Mouse (Mus musculus) layer of hippocampus, postnatal 25 days (tissue): ENCODE data around the gene Cyp4f17. TPM values are rescaled to one million over a fixed set of nuclear protein-coding genes. Genes with fewer than 3 reads are reported as not detected.
"Not testable (repeated sequence)": the region's sequence is repeated elsewhere in the genome, so short reads cannot be mapped to it uniquely, and the experiment has no call there.

Source experiments
- DNase-seq, 2 experiments: peaks; one replicate each; pipeline ENCODE4 v3.0.0; 2022; ENCODE audit warnings: mixed read lengths in 2 of 2, low spot score in 1 of 2; ENCODE audit errors: extremely low spot score in 1 of 2
- total RNA-seq, 2 experiments: library from RNA; stranded (reverse); gene quantifications; 2 replicates each; pipeline ENCODE4 v1.2.3; 2021

Cyp4f17 gene
- 1 to 10 TPM; 3.4 to 6.0 TPM for total RNA-seq

DNA sequence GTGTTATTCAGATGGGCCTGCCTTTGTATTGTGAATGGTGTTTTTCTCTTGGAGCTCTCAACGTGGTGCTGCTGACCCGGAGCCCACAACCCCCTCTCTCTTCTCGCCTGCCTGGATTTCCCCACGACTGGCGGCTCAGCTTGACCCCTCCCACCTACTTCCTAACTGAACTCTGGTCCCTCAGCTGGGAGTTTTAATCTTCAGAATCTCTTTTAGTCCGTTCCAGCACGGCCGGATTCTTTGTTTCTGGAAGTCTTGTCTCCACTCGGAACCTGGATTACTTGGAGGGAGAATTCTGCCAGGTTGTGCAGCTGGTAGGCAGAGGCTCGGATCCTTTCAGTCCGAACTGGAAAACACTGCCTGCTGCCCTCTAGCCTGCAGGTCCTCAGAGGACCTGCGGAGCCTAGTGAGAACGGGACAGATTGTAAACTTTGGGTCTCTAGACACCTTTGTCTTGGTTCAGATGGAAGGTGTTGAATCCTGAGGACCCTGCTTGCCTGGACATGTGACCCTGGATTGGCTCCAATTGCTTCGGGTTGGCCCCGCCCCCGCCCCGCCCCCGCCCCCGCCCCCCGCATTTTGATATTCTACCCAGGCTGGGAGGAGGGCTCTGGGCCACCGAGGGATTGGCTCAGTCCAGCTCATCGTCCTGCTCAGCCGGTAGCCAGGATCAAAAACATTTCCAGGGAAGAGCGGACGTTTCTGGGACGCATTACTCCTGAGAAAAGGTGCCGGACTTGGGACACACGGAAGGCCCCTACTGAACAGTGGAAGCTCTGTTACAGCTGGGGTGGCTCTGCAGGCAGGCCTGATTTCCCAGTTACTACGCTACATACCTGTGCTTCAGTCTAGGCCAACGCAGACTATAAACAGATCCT is at the start of gene Cyp4f17:
Cyp4f17 (plus strand) TSS at position 200 of the 878 bp plus-strand sequence.
- peak in 1 of 2 experiments; percentile 8 for DNase-seq

GRCm38 (mm10) chr17:32468494-32468893 is 37.4 kb upstream of the Cyp4f17 start:
- DNase-seq, result no peak

- no peak for DNase-seq
Measured at GRCm38 (mm10) chr17:32470795-32471194, 35.1 kb upstream of the Cyp4f17 start.

GRCm38 (mm10) chr17:32472176-32472575 is 33.7 kb upstream of the Cyp4f17 start:
- DNase-seq, result no peak

- DNase-seq, result no peak
Measured at GRCm38 (mm10) chr17:32474954-32475560, 30.8 kb upstream of the Cyp4f17 start.

DNA sequence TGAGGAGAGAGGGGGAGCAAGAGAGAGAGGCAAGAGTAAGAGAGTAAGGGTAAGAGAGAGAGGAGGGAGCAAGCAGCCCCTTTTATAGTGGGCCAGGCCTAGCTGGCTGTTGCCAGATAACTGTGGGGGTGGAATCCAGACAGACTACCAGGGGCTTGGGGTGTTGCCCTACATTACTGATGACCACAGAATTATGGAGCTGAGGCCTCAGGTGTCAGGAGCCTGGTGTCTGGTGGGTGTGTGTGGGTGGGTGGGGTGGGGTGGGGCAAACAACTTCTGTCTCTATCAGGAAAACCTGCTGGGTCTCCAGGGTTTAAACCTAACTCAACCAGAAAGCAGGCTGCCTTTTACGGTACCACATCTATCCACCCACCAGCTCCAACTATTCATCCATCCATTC is 28.6 kb upstream of the Cyp4f17 start:
- DNase-seq, result no peak

DNA sequence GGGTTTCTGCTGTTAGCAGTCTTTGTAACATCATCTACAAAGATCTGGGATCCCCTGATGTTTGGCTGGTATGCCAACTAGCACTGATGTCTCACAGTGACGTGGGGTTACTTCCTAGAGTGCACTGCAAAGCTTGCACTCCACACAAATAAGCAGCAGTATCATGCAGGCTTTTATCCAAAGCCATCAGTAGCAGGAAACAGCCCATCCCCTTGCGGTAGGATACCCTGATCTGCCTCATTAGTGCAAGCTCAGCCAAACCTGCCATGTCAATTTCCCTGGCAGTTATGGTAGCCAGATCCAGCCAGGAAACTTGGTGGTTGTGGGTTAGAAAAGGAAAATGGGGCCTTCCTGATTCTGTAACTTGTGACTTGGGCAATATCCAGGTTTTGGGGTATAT is 27.1 kb upstream of the Cyp4f17 start:
- DNase-seq, result no peak

DNA sequence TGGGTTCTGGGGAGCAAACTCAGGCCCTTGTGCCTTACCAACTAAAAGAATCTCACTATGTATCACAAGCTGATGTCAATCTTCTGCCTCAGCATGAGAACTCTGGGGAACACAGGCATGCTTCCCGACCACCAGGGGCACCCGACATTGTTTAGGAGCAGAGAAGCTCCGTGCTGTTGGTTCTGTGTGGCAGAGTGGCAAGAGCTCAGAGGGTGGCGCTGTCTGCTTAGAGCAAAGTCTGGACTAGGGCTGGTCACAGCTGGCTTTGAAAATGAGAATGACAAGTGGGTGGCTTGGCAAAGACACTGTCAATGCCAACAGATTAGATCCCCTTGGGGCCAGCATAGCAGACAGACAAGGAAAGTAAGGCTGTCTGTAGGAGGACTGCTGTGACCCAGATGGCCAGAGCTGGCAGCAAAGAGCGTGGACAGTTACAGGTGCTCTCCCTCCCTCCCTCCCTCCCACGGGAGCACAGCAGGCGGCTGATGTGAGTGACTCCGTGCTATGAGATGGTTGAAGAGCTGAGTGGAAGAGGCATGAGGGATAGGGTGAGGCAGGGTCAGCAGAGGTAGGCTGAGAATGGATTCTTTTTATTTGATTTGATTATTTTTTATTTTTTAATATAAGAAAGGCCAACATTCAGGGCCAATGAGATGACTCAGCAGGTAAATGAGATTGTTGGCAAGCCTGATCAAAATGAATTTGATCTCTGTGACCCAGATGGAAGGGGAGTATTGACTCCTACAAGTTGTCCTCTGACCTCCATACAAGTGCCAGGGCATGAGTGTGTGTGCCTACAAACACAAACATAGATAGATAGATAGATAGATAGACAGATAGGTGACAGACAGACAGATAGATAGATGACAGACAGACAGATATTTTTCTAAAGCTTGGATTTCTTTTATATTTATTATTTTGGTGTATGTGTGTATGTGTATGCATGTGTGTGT is 26.0 kb upstream of the Cyp4f17 start:
- DNase-seq, result no peak

DNA sequence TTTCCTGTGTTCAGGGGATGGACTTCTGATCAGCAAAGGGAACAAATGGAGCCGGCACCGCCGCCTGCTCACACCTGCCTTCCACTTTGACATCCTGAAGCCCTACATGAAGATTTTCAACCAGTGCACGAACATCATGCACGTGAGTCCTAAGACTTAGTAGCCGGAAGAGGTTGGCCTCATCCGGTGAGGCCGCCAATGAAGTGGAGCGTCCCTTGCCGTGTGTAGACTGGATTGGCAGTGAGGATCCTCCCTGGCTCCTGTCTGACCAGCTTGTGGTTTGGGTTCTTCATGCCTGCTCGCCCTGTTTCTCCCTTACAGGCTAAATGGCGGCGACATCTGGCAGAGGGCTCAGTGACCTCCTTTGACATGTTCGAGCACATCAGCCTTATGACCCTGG is 24.1 kb upstream of the Cyp4f17 start:
- DNase-seq, result no peak

GRCm38 (mm10) chr17:32483200-32483599 is 22.6 kb upstream of the Cyp4f17 start:
- peak; percentile 55 to 69 for DNase-seq

DNA sequence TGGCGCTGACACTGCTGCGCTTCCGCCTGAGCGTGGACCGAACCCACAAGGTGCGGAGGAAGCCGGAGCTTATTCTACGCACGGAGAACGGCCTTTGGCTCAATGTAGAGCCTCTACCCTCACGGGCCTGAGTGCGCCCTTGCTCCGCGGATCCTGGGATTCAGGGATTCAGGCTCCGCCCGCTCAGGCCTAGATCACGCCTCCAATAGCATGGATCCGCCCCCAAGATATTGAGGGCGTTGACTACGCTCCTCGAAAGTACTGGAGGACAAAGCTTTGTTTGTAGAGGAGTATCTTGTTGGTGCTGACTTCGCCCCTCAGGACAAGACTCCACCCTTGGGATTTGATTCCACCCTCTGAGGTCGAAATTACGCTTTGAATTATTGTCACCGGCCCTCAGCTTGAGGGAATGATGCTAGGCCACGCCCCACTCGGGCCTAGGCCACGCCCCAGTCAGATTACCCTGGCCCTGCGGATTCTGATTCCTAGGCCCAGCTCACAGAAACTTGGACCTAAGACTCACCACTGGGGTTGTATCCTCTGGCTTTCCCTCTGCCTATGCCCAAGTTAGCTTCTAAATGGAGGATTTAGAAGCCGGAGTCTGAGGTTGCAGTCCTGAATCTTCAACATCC is 13.4 kb upstream of the Cyp4f17 start:
- no peak for DNase-seq

GRCm38 (mm10) chr17:32494601-32495000 is 11.2 kb upstream of the Cyp4f17 start:
- DNase-seq, result peak; percentile 40 to 75

DNA sequence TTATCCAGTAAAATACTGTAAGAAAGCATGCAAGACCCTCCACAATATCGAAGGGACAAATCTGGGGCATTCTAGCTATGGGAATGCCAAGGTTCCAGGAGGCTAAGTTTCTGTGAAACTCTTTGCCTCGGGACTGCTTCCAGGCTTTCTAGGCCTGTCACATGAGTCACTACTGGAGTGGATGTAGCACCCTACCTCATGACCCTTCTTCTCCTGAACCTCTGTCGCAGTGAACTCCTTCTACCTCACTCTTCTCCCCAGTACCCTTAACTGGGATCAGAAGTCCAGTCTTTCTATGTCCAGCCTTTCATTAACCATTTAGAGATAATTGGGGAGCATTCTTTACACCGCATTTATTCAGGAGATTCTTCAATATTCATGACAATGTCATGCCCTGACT is 5.3 kb upstream of the Cyp4f17 start:
- not testable (repeated sequence) for DNase-seq

DNA sequence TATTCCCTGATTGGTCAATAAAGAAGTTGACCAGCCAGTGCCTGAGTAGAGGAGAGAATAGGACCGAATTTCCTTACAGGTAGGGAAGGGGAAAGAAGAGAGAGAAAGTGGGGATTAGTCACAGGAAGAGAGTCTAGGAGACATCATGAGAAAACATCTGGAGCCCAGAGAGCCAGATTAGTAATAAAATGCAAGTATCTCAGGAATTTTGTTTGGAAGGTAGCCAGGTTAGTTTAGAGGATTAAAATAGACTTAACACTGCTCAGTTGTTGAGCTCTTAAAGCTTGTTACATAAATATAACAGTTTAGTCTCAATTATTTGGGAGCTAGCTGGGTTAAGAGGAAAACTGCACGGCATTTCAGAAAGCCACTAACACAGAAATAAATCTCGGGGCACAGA is 4.8 kb upstream of the Cyp4f17 start:
- no peak for DNase-seq

DNA sequence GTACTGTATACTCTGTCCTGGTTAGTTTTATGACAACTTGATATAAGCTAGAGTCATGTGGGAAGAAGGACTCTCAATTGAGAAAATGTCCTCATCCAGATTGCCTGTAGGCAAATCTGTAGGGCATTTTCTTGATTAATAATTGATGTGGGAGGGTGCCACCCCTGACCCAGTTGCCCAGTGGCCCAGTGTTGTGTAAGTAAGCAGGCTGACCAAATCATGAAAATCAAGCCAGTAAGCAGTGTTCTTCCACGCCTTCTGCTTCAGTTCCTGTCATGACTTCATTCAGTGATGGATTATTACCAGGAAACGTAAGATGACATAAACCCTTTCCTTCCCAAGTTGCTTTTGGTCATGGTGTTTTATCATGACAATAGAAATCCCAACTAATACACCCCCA is 2.7 kb upstream of the Cyp4f17 start:
- DNase-seq, result no peak

- DNase-seq, result no peak
Measured at GRCm38 (mm10) chr17:32506729-32507245, 937 bp downstream of the Cyp4f17 start.

GRCm38 (mm10) chr17:32516126-32516525 is 10.3 kb downstream of the Cyp4f17 start:
- no peak for DNase-seq

DNA sequence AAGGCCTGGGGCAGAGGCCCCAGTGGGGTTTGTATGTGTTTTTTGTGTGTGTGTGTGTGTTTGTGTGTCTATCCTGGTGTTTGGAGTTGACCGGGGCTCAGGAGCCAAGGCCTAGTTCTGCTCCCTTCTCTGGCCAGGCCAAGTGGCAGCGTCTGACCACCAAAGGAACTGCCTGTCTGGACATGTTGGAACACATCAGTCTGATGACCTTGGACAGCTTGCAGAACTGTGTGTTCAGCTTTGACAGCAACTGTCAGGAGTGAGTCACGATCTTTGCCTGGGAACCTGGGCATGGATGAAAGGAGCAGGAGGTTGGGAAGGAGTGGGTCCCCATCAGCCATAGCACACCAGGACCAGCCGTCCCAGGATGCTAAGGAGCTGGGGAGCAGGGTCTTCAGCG is 16.1 kb downstream of the Cyp4f17 start:
- no peak for DNase-seq

DNA sequence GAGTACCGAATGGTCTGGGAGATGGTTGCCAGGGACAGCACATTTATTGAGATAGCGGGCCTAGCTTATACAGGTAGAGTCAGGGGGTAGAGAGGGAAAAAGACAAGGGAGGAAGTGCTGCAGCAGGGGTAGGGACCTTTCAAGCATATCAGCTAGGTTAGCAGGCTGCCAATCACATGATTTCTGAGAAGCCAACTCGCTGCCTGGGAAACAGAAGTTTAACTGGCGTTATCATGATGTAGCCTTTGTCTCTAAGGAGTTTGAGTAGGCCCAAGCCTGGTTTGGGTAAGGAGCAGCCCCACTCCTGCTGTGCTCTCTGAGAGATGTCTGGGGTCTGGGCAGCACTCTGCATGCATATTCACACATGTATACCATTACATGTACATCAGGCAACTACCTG is 16.5 kb downstream of the Cyp4f17 start:
- no peak for DNase-seq

DNA sequence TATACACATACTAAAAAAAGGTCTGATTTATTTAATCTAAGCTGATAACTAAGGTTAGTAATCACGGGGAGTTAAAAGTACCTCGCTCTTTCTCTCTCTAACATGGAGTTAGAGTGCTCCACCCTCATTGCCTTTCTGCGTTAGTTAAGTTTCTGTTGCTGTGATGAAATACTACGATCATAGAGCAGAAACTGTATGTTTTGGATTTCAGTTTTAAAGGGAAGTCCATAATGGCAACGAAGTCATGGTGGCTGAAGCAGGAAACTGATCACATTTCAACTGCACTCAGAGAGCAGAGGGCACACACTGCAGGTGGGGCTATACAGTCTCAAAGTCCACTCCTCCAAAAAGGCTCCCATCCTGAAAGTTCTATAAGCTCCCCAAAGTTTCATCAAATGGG is 17.0 kb downstream of the Cyp4f17 start:
- DNase-seq, result no peak
